Mouse (Mus musculus) erythroblast, embryonic 14.5 days (primary cell): ENCODE data around the gene Lyz2.

ENCODE experiments used
- GATA1 ChIP-seq: IDR thresholded peaks from 2 replicates; pipeline ENCODE4 v1.6.1; 2012; ENCODE audit warnings: low read length, inconsistent platforms, mixed read lengths
- TAL1 ChIP-seq: IDR thresholded peaks from 3 replicates; pipeline ENCODE4 v1.6.1; 2012; ENCODE audit warnings: low read length, inconsistent platforms, mixed read lengths

GRCm38 (mm10) chr10:117301688-117302087 lies 19.6 kb upstream of the Lyz2 start:
- TF ChIP-seq TAL1: no peak
- TF ChIP-seq GATA1: no peak
